Comparison of ENCODE assay signal across 15 mouse cellular contexts in the genomic region with DNA sequence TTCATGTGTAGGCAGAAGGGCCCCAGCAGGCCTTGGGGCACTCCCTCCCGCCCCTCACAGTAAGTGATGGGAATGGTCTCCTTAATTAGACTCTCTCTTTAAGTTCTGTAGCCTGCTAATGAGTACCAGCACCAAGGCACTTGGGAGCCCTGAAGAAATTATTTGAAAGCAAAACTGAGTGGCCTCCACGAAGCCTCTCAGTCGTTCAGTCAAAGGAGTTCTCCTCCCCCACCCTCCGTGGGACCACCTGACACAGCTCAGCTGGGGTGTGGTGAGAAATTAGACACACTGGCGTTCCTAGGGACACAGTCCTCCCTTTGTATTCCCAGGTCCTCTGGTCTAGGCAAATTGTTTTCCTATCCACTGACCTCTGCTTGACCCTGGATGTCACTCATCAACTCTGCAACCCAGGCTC.
A peak's percentile ranks its signal among the peaks of the same experiment; 100 is the strongest.
DNase-seq lines count a peak whose midpoint lies in the region; ATAC-seq lines count a peak whose summit lies in the region.
"Had no signal": no experiment of that assay in that cellular context is flagged by ENCODE, and none has a peak within 500 bp of the region (broad histone marks: within the 10 kb centered on the region; RNA-seq: fewer than 3 reads in every experiment).

No protein-coding gene starts in this region.

- H3K9ac ChIP-seq in forebrain, embryonic 12.5 days = no peak overlapping the region
- H3K9ac ChIP-seq in forebrain, embryonic 16.5 days (replicated peaks; ENCODE audit: low read depth, low read length) = no peak overlapping the region
- H3K9ac ChIP-seq: liver, embryonic 13.5 days had no signal

- H3K4me2 ChIP-seq in forebrain, embryonic 12.5 days = no peak overlapping the region
- H3K4me2 ChIP-seq in forebrain, embryonic 16.5 days (ENCODE audit: low read length) = no peak overlapping the region
- H3K4me2 ChIP-seq: liver, embryonic 13.5 days had no signal

- ATAC-seq in forebrain, embryonic 12.5 days (ENCODE audit: low FRiP score) = peak; percentile 84
- no peak for ATAC-seq in forebrain, embryonic 16.5 days

- peak; percentile 41 for DNase-seq in ES-CJ7 (ENCODE audit: low read depth, low spot score)
- peak; percentile 79 for DNase-seq in embryonic facial prominence, embryonic 10.5 days (ENCODE audit: low spot score)
- peak; percentile 81 for DNase-seq in mesoderm, embryonic 11.5 days (ENCODE audit: low read depth, low spot score)
- DNase-seq in gastrocnemius, postnatal 36 days = no peak
- DNase-seq in adrenal gland, postnatal 36 days = no peak
- DNase-seq in layer of hippocampus, adult 8-10 months (ENCODE audit: low spot score in 2 of 2) = no peak
- DNase-seq: adrenal gland, adult 2 months; gastrocnemius, postnatal 10 days; kidney, adult 9 months; liver, embryonic 13.5 days; right cerebral cortex, postnatal 4 days had no signal

- H3K27me3 ChIP-seq in forebrain, embryonic 12.5 days = peaks cover 2% of the 10 kb centered on the region; the same call in 1 of the 2 replicates
- H3K27me3 ChIP-seq in forebrain, embryonic 16.5 days (replicated peaks; ENCODE audit: control insufficient read depth, insufficient read depth, low read length) = no peaks in the 10 kb centered on the region
- peaks cover 15% of the 10 kb centered on the region for H3K27me3 ChIP-seq in embryonic facial prominence, embryonic 10.5 days (replicated peaks; ENCODE audit: low read depth, poor library complexity, severe bottlenecking)
- H3K27me3 ChIP-seq: liver, embryonic 13.5 days had no signal

- no peak overlapping the region for H3K4me3 ChIP-seq in forebrain, embryonic 12.5 days (replicated peaks)
- no peak overlapping the region for H3K4me3 ChIP-seq in forebrain, embryonic 16.5 days (replicated peaks; ENCODE audit: low read length)
- no peak overlapping the region for H3K4me3 ChIP-seq in embryonic facial prominence, embryonic 10.5 days
- H3K4me3 ChIP-seq: liver, embryonic 13.5 days had no signal

- intact Hi-C loops in gastrocnemius, postnatal 36 days (cut with DNase I) = no loop called here

- H3K27ac ChIP-seq in forebrain, embryonic 12.5 days = peak overlapping the region; percentile 54
- no peak overlapping the region for H3K27ac ChIP-seq in forebrain, embryonic 16.5 days (ENCODE audit: low read length)
- peak overlapping the region; percentile 70 for H3K27ac ChIP-seq in embryonic facial prominence, embryonic 10.5 days (replicated peaks)
- H3K27ac ChIP-seq: liver, embryonic 13.5 days; macrophage; stomach, postnatal 0 days had no signal

- peaks cover 24% of the 10 kb centered on the region for H3K4me1 ChIP-seq in forebrain, embryonic 12.5 days
- H3K4me1 ChIP-seq in forebrain, embryonic 16.5 days (replicated peaks; ENCODE audit: control insufficient read depth, insufficient read depth, low read length) = peaks cover 13% of the 10 kb centered on the region
- peaks cover 32% of the 10 kb centered on the region for H3K4me1 ChIP-seq in embryonic facial prominence, embryonic 10.5 days
- H3K4me1 ChIP-seq: liver, embryonic 13.5 days had no signal

- H3K9me3 ChIP-seq in forebrain, embryonic 12.5 days = no peaks in the 10 kb centered on the region
- H3K9me3 ChIP-seq in forebrain, embryonic 16.5 days (ENCODE audit: control insufficient read depth, low read length) = no peaks in the 10 kb centered on the region
- H3K9me3 ChIP-seq in embryonic facial prominence, embryonic 10.5 days = no peaks in the 10 kb centered on the region
- H3K9me3 ChIP-seq: liver, embryonic 13.5 days had no signal

- WGBS in forebrain, embryonic 12.5 days = 7% methylated on average over 5 of the region's 5 CpGs
- 4% methylated on average over 5 of the region's 5 CpGs for WGBS in forebrain, embryonic 16.5 days
- WGBS in embryonic facial prominence, embryonic 10.5 days = 6% methylated on average over 5 of the region's 5 CpGs

- H3K36me3 ChIP-seq in forebrain, embryonic 12.5 days (replicated peaks) = no peaks in the 10 kb centered on the region
- no peaks in the 10 kb centered on the region for H3K36me3 ChIP-seq in forebrain, embryonic 16.5 days (ENCODE audit: control insufficient read depth, insufficient read depth)
- H3K36me3 ChIP-seq in embryonic facial prominence, embryonic 10.5 days (replicated peaks) = no peaks in the 10 kb centered on the region
- H3K36me3 ChIP-seq: liver, embryonic 13.5 days had no signal

Comparison
In these comparisons a context has a peak if more than half of its experiments do, and no peak if none do; other contexts are left out.
1. DNase-seq: peak in ES-CJ7 (single experiment), embryonic facial prominence, embryonic 10.5 days (single experiment) and mesoderm, embryonic 11.5 days (single experiment); none in gastrocnemius, postnatal 36 days (0 of 2), adrenal gland, postnatal 36 days (0 of 2) and layer of hippocampus, adult 8-10 months (0 of 2).